Mouse (Mus musculus): ENCODE data around the gene Rps11.

- TF ChIP-seq ZNF384 (IDR thresholded peaks at IDR 0.05; ENCODE audit: low read depth, low read length) = no peak
- no peak for TF ChIP-seq HCFC1 (IDR thresholded peaks at IDR 0.05; ENCODE audit: borderline replicate concordance, insufficient read depth, low read length)
Observed at GRCm38 (mm10) chr7:45075405-45075804, 48.8 kb downstream of the Rps11 start.

Data from ES-E14 (cell line).